Mouse (Mus musculus) cerebellum, postnatal 14 days (tissue): ENCODE measurements around the gene B4galnt1.
A peak's percentile ranks its signal among the peaks of the same experiment; 100 is the strongest.

ENCODE experiments used
- DNase-seq, 2 experiments: peaks; one replicate each; pipeline ENCODE4 v3.0.0; 2021; ENCODE audit warnings: mixed read lengths in 2 of 2

The B4galnt1 gene

GRCm38 (mm10) chr10:127211414-127211854, 46.4 kb downstream of the B4galnt1 start, which contains the start of gene Pip4k2c:
Pip4k2c (minus strand) TSS chr10:127211585.
- DNase-seq: peak; percentile 93 to 95

GRCm38 (mm10) chr10:127213272-127213671, 48.2 kb downstream of the B4galnt1 start:
- DNase-seq: no peak

- DNase-seq: no peak
Observed at GRCm38 (mm10) chr10:127213704-127214421, 48.8 kb downstream of the B4galnt1 start.

- no peak for DNase-seq
Observed at GRCm38 (mm10) chr10:127214422-127214803, 49.4 kb downstream of the B4galnt1 start.

- DNase-seq: peak in 1 of 2 experiments; percentile 11
Observed at GRCm38 (mm10) chr10:127216456-127216855, 51.4 kb downstream of the B4galnt1 start.

GRCm38 (mm10) chr10:127217177-127217576, 52.2 kb downstream of the B4galnt1 start:
- no peak for DNase-seq

- DNase-seq: no peak
Observed at GRCm38 (mm10) chr10:127218339-127218738, 53.3 kb downstream of the B4galnt1 start.
